Mouse (Mus musculus) hindbrain, embryonic 13.5 days (tissue): ENCODE results near the gene Mrps22. TPM values are rescaled to one million over a fixed set of nuclear protein-coding genes. Genes with fewer than 3 reads are reported as not detected.

Experiments
- ATAC-seq: fragments of 200-750 bp; cut with Nextera tagmentation; 2 replicates; pipeline ENCODE4 v1.8.0; 2017; ENCODE audit warnings: moderate TSS enrichment; ENCODE audit not compliant: low FRiP score
- H3K27ac ChIP-seq: fragments of 300-500 bp; sonication (generic); 2 replicates; pipeline ENCODE4 v1.5.1; 2015; ENCODE audit warnings: inconsistent platforms, mild to moderate bottlenecking, moderate library complexity
- H3K27me3 ChIP-seq: fragments of 300-500 bp; sonication (generic); 2 replicates; pipeline ENCODE4 v1.6.1; 2015; ENCODE audit warnings: mild to moderate bottlenecking, inconsistent platforms
- H3K36me3 ChIP-seq: fragments of 300-500 bp; sonication (generic); 2 replicates; pipeline ENCODE4 v1.6.1; 2015; ENCODE audit warnings: mild to moderate bottlenecking, inconsistent platforms
- H3K4me1 ChIP-seq: fragments of 300-500 bp; sonication (generic); replicated peaks from 2 replicates; pipeline ENCODE4 v1.6.1; 2015; ENCODE audit warnings: inconsistent platforms
- H3K4me2 ChIP-seq: fragments of 300-500 bp; sonication (generic); 2 replicates; pipeline ENCODE4 v1.6.1; 2015; ENCODE audit warnings: inconsistent platforms, mild to moderate bottlenecking, moderate library complexity
- H3K4me3 ChIP-seq: fragments of 300-500 bp; sonication (generic); 2 replicates; pipeline ENCODE4 v1.5.1; 2015; ENCODE audit warnings: mild to moderate bottlenecking, inconsistent platforms
- H3K9ac ChIP-seq: fragments of 300-500 bp; sonication (generic); 2 replicates; pipeline ENCODE4 v1.6.1; 2015; ENCODE audit warnings: mild to moderate bottlenecking, inconsistent platforms
- H3K9me3 ChIP-seq: fragments of 300-500 bp; sonication (generic); 2 replicates; pipeline ENCODE4 v1.6.1; 2016; ENCODE audit warnings: inconsistent platforms
- WGBS: fragments of 180-500 bp; shearing (Covaris S2); methylation state at CpG from one replicate; pipeline ENCODE4 v1.1.7; 2015; 5-methylcytosine and 5-hydroxymethylcytosine counted together
- polyA plus RNA-seq: library from polyadenylated mRNA; unstranded; fragments of >200 nt; fragmentation: Nextera tagmentation; extraction: Ambion mirVana; gene quantifications from 2 replicates; pipeline ENCODE4 v1.2.1, GENCODE M21; 2015

Mrps22 gene
- 54.5 and 57.7 TPM in 2 replicates for polyA plus RNA-seq

DNA sequence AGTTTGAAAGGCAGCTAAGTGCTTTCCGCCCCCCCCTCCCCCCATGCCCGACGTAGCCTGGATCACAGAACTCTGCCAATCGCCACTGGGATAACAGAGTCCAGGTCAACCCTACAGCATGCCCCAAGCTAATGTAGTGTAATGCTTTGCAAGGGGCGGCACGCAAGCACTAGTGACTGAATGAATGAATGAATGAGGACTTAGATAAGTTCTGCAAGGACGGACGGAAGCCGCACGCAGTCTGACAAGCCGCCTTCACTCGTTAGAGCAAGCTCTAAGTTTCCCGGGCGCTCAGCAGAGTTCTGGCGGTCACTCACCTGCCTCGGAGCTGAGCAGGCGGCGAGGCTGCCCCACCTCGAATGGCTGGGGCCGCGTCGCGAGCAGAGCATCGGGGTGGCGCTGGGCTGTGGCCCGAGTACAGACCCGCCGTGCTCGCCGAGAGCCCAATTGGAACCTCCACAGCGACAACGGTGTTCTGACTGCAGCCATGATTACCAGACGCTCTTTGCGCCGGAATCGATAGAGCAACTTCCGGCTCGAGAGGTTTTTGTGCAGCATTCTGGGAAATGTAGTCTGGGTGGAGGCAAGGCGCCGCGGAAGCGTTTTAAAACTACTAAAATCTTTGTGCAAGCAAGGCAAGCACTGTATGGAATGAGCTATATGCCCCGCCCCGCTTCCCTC is at the start of gene Mrps22:
TSS of gene Mrps22 (minus strand) at position 505 of the 681 bp plus-strand sequence.
- Histone ChIP-seq H3K27me3 (0 out of 2 replicates have a peak, but pooled peaks cover 2% of the 10 kb centered on the region), H3K9me3 (no peaks in the 10 kb centered on the region; the same call in 1 of the 2 replicates), H3K27ac (peak within 1 kb of the TSS; percentile 19; the same call in 1 of the 2 replicates), H3K4me3 (peak within 1 kb of the TSS; percentile 73), H3K4me2 (peak within 1 kb of the TSS; percentile 98), H3K4me1 (peaks cover 17% of the 10 kb centered on the region), H3K36me3 (peaks cover 23% of the 10 kb centered on the region), H3K9ac (peak within 1 kb of the TSS; percentile 78)
- ATAC-seq, result peak; percentile 93
- under 1% methylated on average over 44 of the region's 44 CpGs for WGBS

GRCm38 (mm10) chr9:98650547-98650946 is 49.1 kb upstream of the Mrps22 start:
- no peaks in the 10 kb centered on the region for H3K9me3 ChIP-seq
- ATAC-seq, result no peak
- no peak overlapping the region for H3K9ac ChIP-seq
- H3K27ac ChIP-seq, result no peak overlapping the region
- WGBS, result 74% methylated on average over 8 of the region's 8 CpGs
- no peak overlapping the region for H3K4me3 ChIP-seq
- H3K4me2 ChIP-seq, result no peak overlapping the region
- H3K36me3 ChIP-seq, result no peaks in the 10 kb centered on the region
- H3K27me3 ChIP-seq, result peaks cover 18% of the 10 kb centered on the region
- H3K4me1 ChIP-seq, result no peaks in the 10 kb centered on the region

DNA sequence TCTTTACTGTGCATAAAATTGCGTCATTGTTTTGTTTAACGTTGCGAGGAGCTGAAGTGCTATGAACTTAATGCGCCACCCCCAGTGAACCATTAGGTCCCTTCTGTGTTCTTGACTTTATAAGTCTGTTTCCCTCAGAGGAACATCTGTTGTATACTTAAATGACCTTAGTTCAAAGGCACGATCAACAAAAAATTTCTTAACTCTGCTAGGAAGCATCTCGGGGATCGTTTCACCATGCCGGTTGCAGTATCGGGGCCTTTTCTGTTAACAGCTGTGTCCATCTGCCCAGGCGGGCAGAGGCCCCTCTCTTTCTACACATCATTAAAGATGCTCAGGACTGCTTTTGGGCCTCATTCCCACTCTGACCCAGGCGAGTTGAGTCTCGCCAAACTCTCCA is 46.0 kb upstream of the Mrps22 start:
- no peak overlapping the region for H3K4me3 ChIP-seq
- ATAC-seq, result no peak

DNA sequence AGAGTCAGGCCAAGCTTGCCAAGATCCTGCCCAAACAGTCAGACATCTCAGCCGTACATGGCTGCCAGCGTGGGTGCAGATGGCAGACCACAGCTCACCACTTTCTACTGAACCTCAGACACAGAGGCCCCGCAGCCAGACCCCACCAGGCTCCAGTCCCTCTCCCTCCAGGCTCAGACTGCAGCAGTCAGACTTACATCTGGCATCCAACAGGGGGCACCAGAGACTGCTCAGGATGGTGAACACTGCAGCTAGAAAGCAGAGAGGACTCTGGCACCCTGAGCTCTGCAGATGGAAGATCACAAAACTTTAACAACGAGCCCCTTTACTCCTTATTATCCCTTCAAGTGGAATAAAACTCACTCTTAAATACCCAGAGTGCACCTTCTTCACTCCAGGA is 44.3 kb upstream of the Mrps22 start:
- Histone ChIP-seq H3K27ac (no peak overlapping the region), H3K4me2 (no peak overlapping the region), H3K9me3 (no peaks in the 10 kb centered on the region), H3K9ac (no peak overlapping the region), H3K4me3 (no peak overlapping the region), H3K4me1 (no peaks in the 10 kb centered on the region), H3K36me3 (no peaks in the 10 kb centered on the region), H3K27me3 (peaks cover 25% of the 10 kb centered on the region)
- 21% methylated on average over 4 of the region's 4 CpGs for WGBS
- no peak; the same call in 1 of the 2 replicates for ATAC-seq

More for the DNA sequence above, 46.0 kb upstream of the Mrps22 start:
- H3K4me2 ChIP-seq, result no peak overlapping the region
- H3K27me3 ChIP-seq, result peaks cover 25% of the 10 kb centered on the region
- WGBS, result 64% methylated on average over 12 of the region's 12 CpGs
- no peak overlapping the region for H3K27ac ChIP-seq
- H3K9ac ChIP-seq, result no peak overlapping the region
- no peaks in the 10 kb centered on the region for H3K9me3 ChIP-seq
- no peaks in the 10 kb centered on the region for H3K4me1 ChIP-seq
- H3K36me3 ChIP-seq, result no peaks in the 10 kb centered on the region

GRCm38 (mm10) chr9:98642126-98642525 is 40.7 kb upstream of the Mrps22 start:
- ATAC-seq, result no peak
- Histone ChIP-seq H3K27ac (no peak overlapping the region), H3K36me3 (no peaks in the 10 kb centered on the region), H3K4me3 (no peak overlapping the region), H3K9ac (no peak overlapping the region), H3K4me2 (no peak overlapping the region), H3K9me3 (no peaks in the 10 kb centered on the region), H3K27me3 (peaks cover 16% of the 10 kb centered on the region; the same call in 1 of the 2 replicates), H3K4me1 (no peaks in the 10 kb centered on the region)
- 78% methylated on average over 6 of the region's 6 CpGs for WGBS

GRCm38 (mm10) chr9:98633287-98634162 is 32.1 kb upstream of the Mrps22 start:
- no peaks in the 10 kb centered on the region for H3K27me3 ChIP-seq
- H3K4me1 ChIP-seq, result peaks cover 5% of the 10 kb centered on the region; the same call in 1 of the 2 replicates
- no peak overlapping the region for H3K9ac ChIP-seq
- no peak overlapping the region for H3K4me3 ChIP-seq
- no peaks in the 10 kb centered on the region for H3K9me3 ChIP-seq
- H3K4me2 ChIP-seq, result no peak overlapping the region
- no peaks in the 10 kb centered on the region for H3K36me3 ChIP-seq
- no peak overlapping the region for H3K27ac ChIP-seq
- ATAC-seq, result no peak
- WGBS, result 73% methylated on average over 13 of the region's 13 CpGs

- Histone ChIP-seq H3K9ac (no peak overlapping the region), H3K4me2 (no peak overlapping the region), H3K27me3 (0 out of 2 replicates have a peak, but pooled peaks cover 5% of the 10 kb centered on the region), H3K4me1 (no peaks in the 10 kb centered on the region; the same call in 1 of the 2 replicates), H3K4me3 (no peak overlapping the region), H3K9me3 (no peaks in the 10 kb centered on the region), H3K36me3 (no peaks in the 10 kb centered on the region), H3K27ac (no peak overlapping the region)
- ATAC-seq, result no peak
- 37% methylated on average over 3 of the region's 3 CpGs for WGBS
These were observed 27.0 kb upstream of the Mrps22 start for GRCm38 (mm10) chr9:98628480-98628879.

DNA sequence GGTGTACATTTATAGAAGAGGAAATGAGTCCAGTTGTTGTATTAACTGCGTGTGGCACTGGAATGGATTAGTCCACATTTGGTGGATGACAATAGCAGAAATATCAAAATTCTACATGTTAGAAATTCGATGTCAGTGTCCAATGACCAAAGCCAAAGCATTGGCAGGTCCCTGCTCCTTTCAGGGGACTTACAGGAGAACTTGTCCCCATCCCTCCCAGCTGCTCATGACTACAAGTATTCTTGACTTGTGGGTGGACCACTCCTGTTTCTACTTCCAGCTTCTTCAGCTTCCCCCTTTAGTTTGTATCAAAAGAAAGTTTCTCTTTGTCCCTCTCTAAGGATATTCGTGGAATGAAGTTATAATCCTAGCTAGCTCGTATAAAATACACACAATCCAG is 3.4 kb upstream of the Mrps22 start:
- Histone ChIP-seq H3K4me1 (peaks cover 15% of the 10 kb centered on the region), H3K27ac (no peak overlapping the region), H3K9ac (no peak overlapping the region), H3K9me3 (no peaks in the 10 kb centered on the region; the same call in 1 of the 2 replicates), H3K27me3 (0 out of 2 replicates have a peak, but pooled peaks cover 2% of the 10 kb centered on the region), H3K36me3 (no peaks in the 10 kb centered on the region), H3K4me2 (no peak overlapping the region), H3K4me3 (no peak overlapping the region)
- ATAC-seq, result no peak
- WGBS, result 74% methylated on average over 4 of the region's 4 CpGs

DNA sequence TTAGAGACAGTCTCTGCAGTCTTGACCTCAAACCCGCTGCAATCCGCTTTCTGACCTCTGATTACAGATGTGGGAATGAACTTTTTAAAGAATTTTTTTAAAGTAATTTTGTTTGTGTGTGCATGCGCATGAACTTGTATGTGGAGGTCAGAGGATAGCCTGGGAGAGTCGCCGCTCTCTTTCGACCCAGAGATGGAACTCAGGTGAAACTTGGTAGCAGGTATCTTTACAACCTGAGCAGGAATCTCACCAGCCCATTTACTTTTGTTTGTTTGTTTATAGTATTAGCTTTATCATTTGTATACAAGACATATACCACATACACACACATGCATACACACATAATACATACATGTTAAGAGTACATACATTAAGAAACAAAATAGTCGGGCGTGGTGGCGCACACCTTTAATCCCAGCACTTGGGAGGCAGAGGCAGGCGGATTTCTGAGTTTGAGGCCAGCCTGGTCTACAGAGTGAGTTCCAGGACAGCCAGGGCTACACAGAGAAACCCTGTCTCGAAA is 438 bp upstream of the Mrps22 start:
- 53% methylated on average over 11 of the region's 11 CpGs for WGBS
- Histone ChIP-seq H3K4me2 (peak overlapping the region; percentile 60), H3K9ac (peak overlapping the region; percentile 78; the same call in 1 of the 2 replicates), H3K27me3 (0 out of 2 replicates have a peak, but pooled peaks cover 2% of the 10 kb centered on the region), H3K9me3 (no peaks in the 10 kb centered on the region; the same call in 1 of the 2 replicates), H3K4me3 (peak overlapping the region; percentile 73), H3K27ac (no peak overlapping the region), H3K36me3 (peaks cover 17% of the 10 kb centered on the region), H3K4me1 (peaks cover 17% of the 10 kb centered on the region)
- peak; percentile 46 for ATAC-seq

- Histone ChIP-seq H3K4me2 (peak overlapping the region; percentile 98), H3K27ac (no peak overlapping the region), H3K9ac (no peak overlapping the region), H3K36me3 (peaks cover 33% of the 10 kb centered on the region), H3K4me3 (peak overlapping the region; percentile 73; the same call in 1 of the 2 replicates), H3K9me3 (no peaks in the 10 kb centered on the region; the same call in 1 of the 2 replicates), H3K4me1 (peaks cover 17% of the 10 kb centered on the region), H3K27me3 (0 out of 2 replicates have a peak, but pooled peaks cover 2% of the 10 kb centered on the region)
- ATAC-seq, result no peak
- 93% methylated on average over 6 of the region's 6 CpGs for WGBS
These were observed 1.4 kb downstream of the Mrps22 start for GRCm38 (mm10) chr9:98600094-98600493.

DNA sequence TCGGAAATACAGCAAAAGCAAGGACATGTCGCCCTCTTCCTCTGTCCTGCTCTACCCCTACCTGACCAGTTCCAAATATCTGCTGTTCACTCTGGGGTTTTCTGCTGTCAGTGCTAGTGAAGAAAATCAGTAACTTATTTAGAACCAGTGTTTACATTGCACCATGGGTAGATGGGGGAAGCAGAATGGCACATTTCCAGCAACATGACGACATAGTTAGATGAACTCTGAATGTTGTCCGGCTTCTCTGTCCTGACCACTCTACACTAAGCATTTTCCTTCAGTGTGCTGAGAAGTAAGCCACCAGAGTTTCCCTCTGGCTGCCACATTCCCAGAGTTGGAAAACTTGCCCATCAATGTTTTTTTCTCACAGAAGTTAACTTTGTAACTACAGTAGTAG is 17.6 kb downstream of the Mrps22 start:
- 96% methylated on average over 4 of the region's 4 CpGs for WGBS
- no peaks in the 10 kb centered on the region for H3K27me3 ChIP-seq
- ATAC-seq, result no peak
- no peak overlapping the region for H3K4me2 ChIP-seq
- H3K9me3 ChIP-seq, result no peaks in the 10 kb centered on the region
- H3K4me1 ChIP-seq, result no peaks in the 10 kb centered on the region
- no peak overlapping the region for H3K27ac ChIP-seq
- no peak overlapping the region for H3K4me3 ChIP-seq
- H3K9ac ChIP-seq, result no peak overlapping the region
- H3K36me3 ChIP-seq, result peaks cover 89% of the 10 kb centered on the region
